Mouse (Mus musculus) bone marrow macrophage, adult 2 months (primary cell): ENCODE measurements at regions not wholly inside any gene's neighbourhood (a gene's known extent, or its start where the extent isn't known, plus 50 kb on each side); places are given as distances from the start of the nearest gene placed in this dataset.

Experiments
- CTCF ChIP-seq: IDR thresholded peaks from 2 replicates; pipeline ENCODE4 v1.5.1; 2012; ENCODE audit warnings: low read depth, mild to moderate bottlenecking, low read length, moderate library complexity
- POLR2A ChIP-seq: IDR thresholded peaks from 2 replicates; pipeline ENCODE4 v1.6.1; 2012; ENCODE audit warnings: mild to moderate bottlenecking, low read depth, low read length, borderline replicate concordance

DNA sequence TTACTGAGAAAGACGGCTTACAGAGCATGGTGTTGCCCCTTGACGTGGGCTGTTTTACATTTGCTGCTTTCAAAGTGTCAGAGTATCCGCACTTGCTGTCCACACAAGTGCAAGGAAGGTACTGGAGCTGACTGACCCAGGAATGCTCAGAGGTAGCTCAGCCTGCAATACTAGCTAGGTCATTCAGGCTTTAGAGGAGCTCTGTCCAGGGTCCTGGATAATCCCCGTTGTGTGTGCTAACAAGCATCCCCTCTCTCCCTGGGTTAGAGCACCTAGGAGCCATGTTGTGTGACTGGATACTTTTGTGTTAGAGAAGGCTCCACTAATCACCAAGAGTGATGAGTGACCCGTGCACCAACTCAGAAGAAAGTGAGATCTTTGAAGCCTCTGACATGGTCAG lies 431.9 kb upstream of the 3110018I06Rik start:
- TF ChIP-seq CTCF (no peak), POLR2A (no peak)
